Mouse (Mus musculus) small intestine, adult 2 months (tissue): ENCODE data around the gene Ppcs.

ENCODE experiments used
- CTCF ChIP-seq: fragments of 200-500 bp; IDR thresholded peaks from 2 replicates; pipeline ENCODE4 v1.5.1; 2012; ENCODE audit warnings: low read depth, mild to moderate bottlenecking, control low read depth, inconsistent platforms, low read length, moderate library complexity, mixed read lengths; ENCODE audit not compliant: insufficient replicate concordance, insufficient read length; ENCODE audit errors: extremely low read depth
- POLR2A ChIP-seq: fragments of 200-500 bp; IDR thresholded peaks from 2 replicates; pipeline ENCODE4 v1.6.1; 2012; ENCODE audit warnings: low read depth, mild to moderate bottlenecking, control low read depth, inconsistent platforms, low read length, moderate library complexity

DNA sequence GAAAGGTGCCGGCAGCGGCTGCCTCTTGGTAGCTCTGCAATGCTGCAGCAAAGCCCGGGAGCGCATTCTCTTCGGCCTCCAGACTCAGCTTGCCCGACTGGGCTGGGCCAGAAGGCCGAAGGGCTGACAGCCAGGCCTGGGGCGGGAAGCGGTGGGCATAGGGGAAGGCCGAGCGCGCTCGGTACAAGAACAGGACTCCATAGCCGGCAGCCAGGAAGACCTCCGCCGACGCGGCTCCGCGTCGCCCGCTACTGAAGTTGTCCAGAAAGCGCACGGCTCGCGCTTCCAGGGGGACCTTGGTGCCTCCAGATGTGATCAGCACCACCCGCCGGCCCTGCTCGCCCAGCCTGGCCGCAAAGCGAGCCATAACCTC, 313 bp downstream of the Ppcs start:
- TF ChIP-seq POLR2A (no peak), CTCF (no peak)
